Mouse (Mus musculus) spleen, adult 2 months (tissue): Measurements from ENCODE around the gene Itpa.

Experiments
- CTCF ChIP-seq: fragments of 200-500 bp; IDR thresholded peaks from 2 replicates; pipeline ENCODE4 v1.5.1; 2011; ENCODE audit warnings: mild to moderate bottlenecking, inconsistent platforms; ENCODE audit not compliant: insufficient read depth, insufficient read length, insufficient replicate concordance; ENCODE audit errors: extremely low read depth
- POLR2A ChIP-seq: fragments of 200-500 bp; IDR thresholded peaks from 2 replicates; pipeline ENCODE4 v1.6.1; 2011; ENCODE audit warnings: low read depth, low read length, inconsistent platforms

GRCm38 (mm10) chr2:130655660-130656339, 11.6 kb upstream of the Itpa start:
- no peak for TF ChIP-seq CTCF
- TF ChIP-seq POLR2A = no peak
